Mouse (Mus musculus) forebrain, postnatal 0 days (tissue): ENCODE results near the gene Slc47a1. TPM values are rescaled to one million over a fixed set of nuclear protein-coding genes. Genes with fewer than 3 reads are reported as not detected.
A peak's percentile ranks its signal among the peaks of the same experiment; 100 is the strongest.
"Not testable (repeated sequence)": the region's sequence is repeated elsewhere in the genome, so short reads cannot be mapped to it uniquely, and the experiment has no call there.

Source experiments
- ATAC-seq: fragments of 200-750 bp; cut with Nextera tagmentation; 2 replicates; pipeline ENCODE4 v1.8.0; 2017; ENCODE audit warnings: mild to moderate bottlenecking, moderate library complexity
- DNase-seq: peaks from one replicate; pipeline ENCODE4 v3.0.0-alpha.2; 2015
- H3K27ac ChIP-seq: fragments of 300-500 bp; sonication (generic); 2 replicates; pipeline ENCODE4 v1.5.1; 2014; ENCODE audit warnings: low read depth, mild to moderate bottlenecking, antibody characterized with exemption, low read length, moderate library complexity, mixed read lengths
- H3K27me3 ChIP-seq: fragments of 300-500 bp; sonication (generic); 2 replicates; pipeline ENCODE4 v1.6.1; 2014; ENCODE audit warnings: mild to moderate bottlenecking, low read length, mixed read lengths; ENCODE audit not compliant: insufficient read depth
- H3K36me3 ChIP-seq: fragments of 300-500 bp; sonication (generic); 2 replicates; pipeline ENCODE4 v1.6.1; 2014; ENCODE audit warnings: mild to moderate bottlenecking, moderate library complexity; ENCODE audit not compliant: insufficient read depth
- H3K4me1 ChIP-seq: fragments of 300-500 bp; sonication (generic); 2 replicates; pipeline ENCODE4 v1.6.1; 2014; ENCODE audit warnings: antibody characterized with exemption; ENCODE audit not compliant: insufficient read depth
- H3K4me2 ChIP-seq: fragments of 300-500 bp; sonication (generic); 2 replicates; pipeline ENCODE4 v1.6.1; 2014; ENCODE audit warnings: low read depth, mild to moderate bottlenecking, moderate library complexity
- H3K4me3 ChIP-seq: fragments of 300-500 bp; sonication (generic); 2 replicates; pipeline ENCODE4 v1.5.1; 2014; ENCODE audit warnings: low read depth, low read length, mixed read lengths
- H3K9ac ChIP-seq: fragments of 300-500 bp; sonication (generic); 2 replicates; pipeline ENCODE4 v1.6.1; 2014; ENCODE audit warnings: mild to moderate bottlenecking
- H3K9me3 ChIP-seq: fragments of 300-500 bp; sonication (generic); 2 replicates; pipeline ENCODE4 v1.6.1; 2016; ENCODE audit warnings: low read length
- CTCF ChIP-seq: sonication (generic); IDR thresholded peaks from 2 replicates; pipeline ENCODE4 v1.5.1; 2016; ENCODE audit warnings: antibody characterized with exemption, control low read depth, low read depth
- WGBS: fragments of 180-500 bp; shearing (Covaris S2); extraction: QIAGEN DNeasy Blood & Tissue Kit; methylation state at CpG from one replicate; pipeline ENCODE4 v1.1.7; 2014; 5-methylcytosine and 5-hydroxymethylcytosine counted together
- polyA plus RNA-seq: library from polyadenylated mRNA; unstranded; fragments of >200 nt; fragmentation: Nextera tagmentation; extraction: Ambion mirVana; gene quantifications from 2 replicates; pipeline ENCODE4 v1.2.1, GENCODE M21; 2015
- total RNA-seq: library from RNA; depleted of rRNA; stranded (reverse); fragments of >200 nt; gene quantifications from 2 replicates; pipeline ENCODE4 v1.2.3, GENCODE M21; 2014

Slc47a1 gene
- total and polyA plus RNA-seq, 2 experiments from 2014 or later: 0.75 to 2.3 TPM

- Histone ChIP-seq H3K27ac (no peak overlapping the region), H3K27me3 (no peaks in the 10 kb centered on the region), H3K9ac (no peak overlapping the region), H3K36me3 (no peaks in the 10 kb centered on the region), H3K4me1 (no peaks in the 10 kb centered on the region), H3K4me2 (no peak overlapping the region), H3K4me3 (no peak overlapping the region), H3K9me3 (no peaks in the 10 kb centered on the region)
- no peak for ATAC-seq
- DNase-seq: no peak
- no peak for TF ChIP-seq CTCF
- WGBS: 84% methylated on average over 8 of the region's 8 CpGs
These were observed 22.7 kb upstream of the Slc47a1 start for GRCm38 (mm10) chr11:61400681-61401346.

- not testable (repeated sequence) for H3K27ac ChIP-seq
- 96% methylated on average over 18 of the region's 18 CpGs for WGBS
These were observed 19.4 kb upstream of the Slc47a1 start for GRCm38 (mm10) chr11:61397423-61398043.

GRCm38 (mm10) chr11:61388936-61389335 is 10.8 kb upstream of the Slc47a1 start:
- WGBS: 76% methylated on average over 4 of the region's 4 CpGs
- H3K4me1 ChIP-seq: no peaks in the 10 kb centered on the region

More at GRCm38 (mm10) chr11:61397423-61398043, 19.4 kb upstream of the Slc47a1 start:
- not testable (repeated sequence) for H3K4me2 ChIP-seq, H3K9me3 ChIP-seq, H3K4me1 ChIP-seq, H3K9ac ChIP-seq, DNase-seq, H3K27me3 ChIP-seq, H3K36me3 ChIP-seq, ATAC-seq, H3K4me3 ChIP-seq

GRCm38 (mm10) chr11:61388012-61388411 is 9.9 kb upstream of the Slc47a1 start:
- Histone ChIP-seq H3K27ac (no peak overlapping the region), H3K4me1 (no peaks in the 10 kb centered on the region), H3K9me3 (no peaks in the 10 kb centered on the region), H3K27me3 (no peaks in the 10 kb centered on the region), H3K36me3 (no peaks in the 10 kb centered on the region), H3K9ac (no peak overlapping the region), H3K4me3 (no peak overlapping the region), H3K4me2 (no peak overlapping the region)
- ATAC-seq (no peak), DNase-seq (peak; percentile 56)
- 61% methylated on average over 6 of the region's 6 CpGs for WGBS
- TF ChIP-seq CTCF: peak; percentile 50

More at GRCm38 (mm10) chr11:61388936-61389335, 10.8 kb upstream of the Slc47a1 start:
- DNase-seq (no peak), ATAC-seq (no peak)
- H3K27me3 ChIP-seq: no peaks in the 10 kb centered on the region
- no peak overlapping the region for H3K27ac ChIP-seq
- no peaks in the 10 kb centered on the region for H3K9me3 ChIP-seq
- no peak for TF ChIP-seq CTCF
- no peak overlapping the region for H3K4me3 ChIP-seq
- H3K9ac ChIP-seq: no peak overlapping the region
- H3K4me2 ChIP-seq: no peak overlapping the region
- no peaks in the 10 kb centered on the region for H3K36me3 ChIP-seq

GRCm38 (mm10) chr11:61387233-61387632 is 9.1 kb upstream of the Slc47a1 start:
- Histone ChIP-seq H3K4me1 (no peaks in the 10 kb centered on the region), H3K4me2 (no peak overlapping the region), H3K27ac (no peak overlapping the region), H3K9me3 (no peaks in the 10 kb centered on the region), H3K27me3 (no peaks in the 10 kb centered on the region), H3K36me3 (no peaks in the 10 kb centered on the region), H3K9ac (no peak overlapping the region), H3K4me3 (no peak overlapping the region)
- DNase-seq: no peak
- TF ChIP-seq CTCF: no peak
- ATAC-seq: no peak
- 75% methylated on average over 6 of the region's 6 CpGs for WGBS

GRCm38 (mm10) chr11:61385725-61386124 is 7.6 kb upstream of the Slc47a1 start:
- Histone ChIP-seq H3K27me3 (no peaks in the 10 kb centered on the region), H3K9me3 (no peaks in the 10 kb centered on the region), H3K9ac (no peak overlapping the region), H3K36me3 (no peaks in the 10 kb centered on the region), H3K4me1 (no peaks in the 10 kb centered on the region), H3K27ac (no peak overlapping the region), H3K4me2 (no peak overlapping the region), H3K4me3 (no peak overlapping the region)
- DNase-seq: no peak
- TF ChIP-seq CTCF: no peak
- WGBS: 86% methylated on average over 4 of the region's 4 CpGs
- ATAC-seq: no peak

- Histone ChIP-seq H3K27me3 (peaks cover 13% of the 10 kb centered on the region), H3K4me3 (no peak overlapping the region), H3K9ac (no peak overlapping the region), H3K9me3 (no peaks in the 10 kb centered on the region), H3K36me3 (no peaks in the 10 kb centered on the region), H3K4me1 (no peaks in the 10 kb centered on the region), H3K4me2 (no peak overlapping the region), H3K27ac (no peak overlapping the region)
- 97% methylated on average over 1 of the region's 1 CpGs for WGBS
- ATAC-seq (no peak), DNase-seq (no peak)
- no peak for TF ChIP-seq CTCF
These were observed 3.1 kb upstream of the Slc47a1 start for GRCm38 (mm10) chr11:61381272-61381671.
